Mouse (Mus musculus): ENCODE measurements at regions not wholly inside any gene's neighbourhood (a gene's known extent, or its start where the extent isn't known, plus 50 kb on each side); places are given as distances from the start of the nearest gene placed in this dataset.

DNA sequence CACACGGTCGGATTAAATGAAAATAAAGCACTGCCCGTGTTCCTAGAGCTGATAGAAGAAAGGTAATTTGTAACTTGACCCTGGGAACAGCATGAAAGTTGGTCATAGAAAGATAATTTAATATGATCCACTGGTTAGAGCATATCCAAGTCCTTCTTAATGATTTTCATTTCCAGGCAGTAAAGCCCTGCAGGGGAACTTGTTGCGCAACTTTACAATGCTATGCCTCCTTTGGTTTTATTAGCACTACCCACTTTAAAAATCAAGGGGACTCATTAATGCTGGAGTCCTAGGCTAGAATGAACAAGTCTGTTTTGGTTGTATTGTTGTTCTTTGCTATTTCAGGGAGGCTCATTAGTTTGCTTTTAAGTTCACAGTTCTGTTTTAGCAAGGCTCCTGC, 66.9 kb upstream of the Cerkl start:
- TF ChIP-seq POLR2A (IDR thresholded peaks at IDR 0.05; ENCODE audit: borderline replicate concordance, extremely low read depth, insufficient read depth, insufficient read length, poor library complexity, severe bottlenecking), result no peak
- no peak for TF ChIP-seq CTCF (IDR thresholded peaks at IDR 0.05; ENCODE audit: borderline replicate concordance, extremely low read depth, insufficient read depth, insufficient read length)

Measured in brain, embryonic 14.5 days (tissue).